Mouse (Mus musculus) MEL (cell line): Measurements from ENCODE around the gene Slc37a3. TPM values are rescaled to one million over a fixed set of nuclear protein-coding genes. Genes with fewer than 3 reads are reported as not detected.

ENCODE experiments used
- DNase-seq: peaks from one replicate; pipeline ENCODE4 v3.0.0; 2011; ENCODE audit warnings: low read depth, low spot score
- H3K27ac ChIP-seq: 2 replicates; pipeline ENCODE4 v1.5.1; 2012; ENCODE audit warnings: low read depth, mild to moderate bottlenecking, control low read depth, low read length, moderate library complexity; ENCODE audit not compliant: control insufficient read depth
- H3K27me3 ChIP-seq, 2 experiments: fragments of 150-350 bp in 1 of 2; sonication (generic) in 1 of 2; 2 replicates each; pipeline ENCODE4 v1.6.1; 2012; ENCODE audit warnings: low read length in 2 of 2, mild to moderate bottlenecking in 2 of 2, improper control_type of control experiment in 1 of 2, moderate library complexity in 1 of 2; ENCODE audit not compliant: insufficient read depth in 2 of 2, control insufficient read depth in 1 of 2
- H3K36me3 ChIP-seq, 2 experiments: 2 replicates each; pipeline ENCODE4 v1.6.1; 2012 to 2014; ENCODE audit warnings: low read length in 2 of 2, improper control_type of control experiment in 1 of 2, inconsistent platforms in 1 of 2, mild to moderate bottlenecking in 1 of 2; ENCODE audit not compliant: insufficient read depth in 2 of 2, control insufficient read depth in 1 of 2
- H3K4me1 ChIP-seq, 2 experiments: fragments of 150-350 bp in 1 of 2; sonication (generic) in 1 of 2; 2 replicates each; pipeline ENCODE4 v1.6.1; 2012; ENCODE audit warnings: low read length in 2 of 2, improper control_type of control experiment in 1 of 2, mild to moderate bottlenecking in 1 of 2; ENCODE audit not compliant: insufficient read depth in 2 of 2, control insufficient read depth in 1 of 2
- H3K4me3 ChIP-seq, 2 experiments: fragments of 150-350 bp in 1 of 2; sonication (generic) in 1 of 2; 2 replicates each; pipeline ENCODE4 v1.5.1; 2012; ENCODE audit warnings: low read depth in 2 of 2, low read length in 2 of 2, mild to moderate bottlenecking in 2 of 2, moderate library complexity in 2 of 2, control low read depth in 1 of 2, improper control_type of control experiment in 1 of 2; ENCODE audit not compliant: control insufficient read depth in 1 of 2, insufficient read depth in 1 of 2
- H3K79me2 ChIP-seq: 2 replicates; pipeline ENCODE4 v1.6.1; 2012; ENCODE audit warnings: mild to moderate bottlenecking, low read length, moderate library complexity; ENCODE audit not compliant: control insufficient read depth, poor library complexity, insufficient read depth
- H3K9ac ChIP-seq: 2 replicates; pipeline ENCODE4 v1.6.1; 2012; ENCODE audit warnings: low read depth, mild to moderate bottlenecking, control low read depth, low read length, moderate library complexity; ENCODE audit not compliant: control insufficient read depth, poor library complexity, severe bottlenecking
- H3K9me3 ChIP-seq: fragments of 150-350 bp; sonication (generic); replicated peaks from 2 replicates; pipeline ENCODE4 v1.6.1; 2012; ENCODE audit warnings: mild to moderate bottlenecking, low read length, improper control_type of control experiment, moderate library complexity; ENCODE audit not compliant: insufficient read depth
- BHLHE40 ChIP-seq: IDR thresholded peaks from 2 replicates; pipeline ENCODE4 v1.6.1; 2012; ENCODE audit warnings: low read depth, mild to moderate bottlenecking, inconsistent platforms, low read length, improper control_type of control experiment, borderline replicate concordance
- CHD1 ChIP-seq: IDR thresholded peaks from 2 replicates; pipeline ENCODE4 v1.6.1; 2012; ENCODE audit warnings: low read depth, mild to moderate bottlenecking, inconsistent platforms, low read length, improper control_type of control experiment
- CHD2 ChIP-seq: IDR thresholded peaks from 2 replicates; pipeline ENCODE4 v1.6.1; 2011; ENCODE audit warnings: low read length, improper control_type of control experiment
- CTCF ChIP-seq, 3 experiments: IDR thresholded peaks in 2 of 3; conservative IDR thresholded peaks in 1 of 3; 2 replicates each; pipeline ENCODE4 v1.5.1; 2011 to 2012; ENCODE audit warnings: low read length in 3 of 3, low read depth in 2 of 3, mild to moderate bottlenecking in 2 of 3, improper control_type of control experiment in 1 of 3, inconsistent platforms in 1 of 3, mixed read lengths in 1 of 3, moderate library complexity in 1 of 3; ENCODE audit not compliant: control insufficient read depth in 1 of 3, insufficient read depth in 1 of 3, poor library complexity in 1 of 3, severe bottlenecking in 1 of 3
- E2F4 ChIP-seq: IDR thresholded peaks from 2 replicates; pipeline ENCODE4 v1.6.1; 2011; ENCODE audit warnings: low read depth, low read length, improper control_type of control experiment, borderline replicate concordance
- ELF1 ChIP-seq: IDR thresholded peaks from 2 replicates; pipeline ENCODE4 v1.6.1; 2014; ENCODE audit warnings: low read depth, mild to moderate bottlenecking, inconsistent platforms, low read length, improper control_type of control experiment, moderate library complexity
- EP300 ChIP-seq, 2 experiments: IDR thresholded peaks; 2 replicates each; pipeline ENCODE4 v1.6.1; 2011; ENCODE audit warnings: improper control_type of control experiment in 2 of 2, low read length in 2 of 2, low read depth in 1 of 2, mild to moderate bottlenecking in 1 of 2
- ETS1 ChIP-seq: IDR thresholded peaks from 2 replicates; pipeline ENCODE4 v1.6.1; 2012; ENCODE audit warnings: low read depth, mild to moderate bottlenecking, inconsistent platforms, low read length, improper control_type of control experiment, moderate library complexity
- GABPA ChIP-seq: IDR thresholded peaks from 2 replicates; pipeline ENCODE4 v1.6.1; 2012; ENCODE audit warnings: low read depth, mild to moderate bottlenecking, inconsistent platforms, low read length, improper control_type of control experiment, moderate library complexity
- GATA1 ChIP-seq: IDR thresholded peaks from 2 replicates; pipeline ENCODE4 v1.6.1; 2011; ENCODE audit warnings: low read depth, low read length, improper control_type of control experiment
- HCFC1 ChIP-seq: IDR thresholded peaks from 2 replicates; pipeline ENCODE4 v1.6.1; 2012; ENCODE audit warnings: low read depth, mild to moderate bottlenecking, inconsistent platforms, low read length, improper control_type of control experiment, moderate library complexity
- JUND ChIP-seq: IDR thresholded peaks from 2 replicates; pipeline ENCODE4 v1.6.1; 2011; ENCODE audit warnings: low read depth, mild to moderate bottlenecking, improper control_type of control experiment, low read length
- KAT2A ChIP-seq: conservative IDR thresholded peaks from 2 replicates; pipeline ENCODE4 v1.6.1; 2012; ENCODE audit warnings: low read depth, low read length, improper control_type of control experiment, inconsistent platforms
- MAFK ChIP-seq: IDR thresholded peaks from 2 replicates; pipeline ENCODE4 v1.6.1; 2011; ENCODE audit warnings: low read depth, mild to moderate bottlenecking, low read length, improper control_type of control experiment, borderline replicate concordance
- MAX ChIP-seq: IDR thresholded peaks from 2 replicates; pipeline ENCODE4 v1.6.1; 2011; ENCODE audit warnings: low read length, improper control_type of control experiment
- MAZ ChIP-seq: IDR thresholded peaks from 2 replicates; pipeline ENCODE4 v1.6.1; 2012; ENCODE audit warnings: low read depth, mild to moderate bottlenecking, inconsistent platforms, low read length, improper control_type of control experiment
- MXI1 ChIP-seq: IDR thresholded peaks from 2 replicates; pipeline ENCODE4 v1.6.1; 2011; ENCODE audit warnings: mild to moderate bottlenecking, low read depth, low read length, improper control_type of control experiment
- MYB ChIP-seq: IDR thresholded peaks from 2 replicates; pipeline ENCODE4 v1.6.1; 2011; ENCODE audit warnings: mild to moderate bottlenecking, low read depth, low read length, improper control_type of control experiment
- MYC ChIP-seq: IDR thresholded peaks from 2 replicates; pipeline ENCODE4 v1.6.1; 2011; ENCODE audit warnings: low read depth, mild to moderate bottlenecking, low read length, improper control_type of control experiment, moderate library complexity
- NELFE ChIP-seq: IDR thresholded peaks from 2 replicates; pipeline ENCODE4 v1.6.1; 2011; ENCODE audit warnings: low read depth, low read length, improper control_type of control experiment
- POLR2A ChIP-seq, 2 experiments: IDR thresholded peaks; 2 replicates each; pipeline ENCODE4 v1.6.1; 2011 to 2012; ENCODE audit warnings: low read length in 2 of 2, mild to moderate bottlenecking in 2 of 2, control low read depth in 1 of 2, improper control_type of control experiment in 1 of 2, low read depth in 1 of 2, moderate library complexity in 1 of 2; ENCODE audit not compliant: control insufficient read depth in 1 of 2, insufficient read depth in 1 of 2, poor library complexity in 1 of 2
- POLR2AphosphoS2 ChIP-seq: IDR thresholded peaks from 2 replicates; pipeline ENCODE4 v1.6.1; 2011; ENCODE audit warnings: low read length, improper control_type of control experiment
- POLR2AphosphoS5 ChIP-seq: IDR thresholded peaks from 2 replicates; pipeline ENCODE4 v1.6.1; 2012; ENCODE audit warnings: low read depth, borderline replicate concordance, mild to moderate bottlenecking, inconsistent platforms, low read length, moderate library complexity, mixed read lengths
- RAD21 ChIP-seq: IDR thresholded peaks from 2 replicates; pipeline ENCODE4 v1.6.1; 2011; ENCODE audit warnings: mild to moderate bottlenecking, low read depth, low read length, improper control_type of control experiment
- RCOR1 ChIP-seq: IDR thresholded peaks from 2 replicates; pipeline ENCODE4 v1.6.1; 2012; ENCODE audit warnings: low read depth, mild to moderate bottlenecking, inconsistent platforms, low read length, improper control_type of control experiment
- SIN3A ChIP-seq: IDR thresholded peaks from 2 replicates; pipeline ENCODE4 v1.6.1; 2012; ENCODE audit warnings: low read length, improper control_type of control experiment, inconsistent platforms
- SMC3 ChIP-seq: IDR thresholded peaks from 2 replicates; pipeline ENCODE4 v1.6.1; 2011; ENCODE audit warnings: low read depth, low read length, improper control_type of control experiment
- TAL1 ChIP-seq: IDR thresholded peaks from 2 replicates; pipeline ENCODE4 v1.6.1; 2012; ENCODE audit warnings: mild to moderate bottlenecking, inconsistent platforms, low read length, moderate library complexity, mixed read lengths
- TBP ChIP-seq: IDR thresholded peaks from 2 replicates; pipeline ENCODE4 v1.8.0; 2011; ENCODE audit warnings: low read depth, low read length, improper control_type of control experiment
- TCF12 ChIP-seq: IDR thresholded peaks from 2 replicates; pipeline ENCODE4 v1.6.1; 2014; ENCODE audit warnings: low read depth, mild to moderate bottlenecking, inconsistent platforms, low read length, improper control_type of control experiment, moderate library complexity
- UBTF ChIP-seq: IDR thresholded peaks from 2 replicates; pipeline ENCODE4 v1.6.1; 2012; ENCODE audit warnings: low read depth, mild to moderate bottlenecking, inconsistent platforms, low read length, improper control_type of control experiment, moderate library complexity, borderline replicate concordance; ENCODE audit not compliant: insufficient read depth
- USF1 ChIP-seq: IDR thresholded peaks from 2 replicates; pipeline ENCODE4 v1.6.1; 2014; ENCODE audit warnings: low read depth, mild to moderate bottlenecking, inconsistent platforms, low read length, improper control_type of control experiment, moderate library complexity
- USF2 ChIP-seq, 2 experiments: IDR thresholded peaks; 2 replicates each; pipeline ENCODE4 v1.6.1; 2011 to 2012; ENCODE audit warnings: improper control_type of control experiment in 2 of 2, low read length in 2 of 2, borderline replicate concordance in 1 of 2, inconsistent platforms in 1 of 2, low read depth in 1 of 2, mild to moderate bottlenecking in 1 of 2; ENCODE audit not compliant: insufficient read depth in 1 of 2
- ZC3H11A ChIP-seq: IDR thresholded peaks from 2 replicates; pipeline ENCODE4 v1.6.1; 2012; ENCODE audit warnings: low read depth, mild to moderate bottlenecking, inconsistent platforms, low read length, improper control_type of control experiment
- ZKSCAN1 ChIP-seq: IDR thresholded peaks from 2 replicates; pipeline ENCODE4 v1.6.1; 2012; ENCODE audit warnings: low read depth, mild to moderate bottlenecking, inconsistent platforms, low read length, improper control_type of control experiment, moderate library complexity
- ZMIZ1 ChIP-seq: IDR thresholded peaks from 2 replicates; pipeline ENCODE4 v1.6.1; 2012; ENCODE audit warnings: low read depth, mild to moderate bottlenecking, inconsistent platforms, low read length, improper control_type of control experiment, moderate library complexity
- ZNF384 ChIP-seq: IDR thresholded peaks from 2 replicates; pipeline ENCODE4 v1.6.1; 2012; ENCODE audit warnings: low read depth, mild to moderate bottlenecking, inconsistent platforms, low read length, improper control_type of control experiment
- polyA plus RNA-seq, 2 experiments: library from polyadenylated mRNA; stranded (reverse) in 1 of 2; unstranded in 1 of 2; fragments of >175 nt in 1 of 2; fragments of >200 nt in 1 of 2; gene quantifications; 2 replicates each; pipeline versions ENCODE4 v1.2.1 to v1.2.4; 2012; ENCODE audit warnings: low replicate concordance in 2 of 2, low read depth in 1 of 2; ENCODE audit not compliant: insufficient read length in 2 of 2, insufficient read depth in 1 of 2, missing spikeins in 1 of 2
- total RNA-seq: library from RNA; depleted of rRNA; stranded (reverse); fragments of 300-350 nt; gene quantifications from 2 replicates; pipeline ENCODE4 v1.2.3, GENCODE M21; 2012; rRNA removed

Slc37a3 gene
- total RNA-seq, result 4.9 and 5.9 TPM in 2 replicates
- polyA plus RNA-seq, result 10 to 100 TPM in 1 of 2 experiments, not detected in 1; 12.0 TPM

DNA sequence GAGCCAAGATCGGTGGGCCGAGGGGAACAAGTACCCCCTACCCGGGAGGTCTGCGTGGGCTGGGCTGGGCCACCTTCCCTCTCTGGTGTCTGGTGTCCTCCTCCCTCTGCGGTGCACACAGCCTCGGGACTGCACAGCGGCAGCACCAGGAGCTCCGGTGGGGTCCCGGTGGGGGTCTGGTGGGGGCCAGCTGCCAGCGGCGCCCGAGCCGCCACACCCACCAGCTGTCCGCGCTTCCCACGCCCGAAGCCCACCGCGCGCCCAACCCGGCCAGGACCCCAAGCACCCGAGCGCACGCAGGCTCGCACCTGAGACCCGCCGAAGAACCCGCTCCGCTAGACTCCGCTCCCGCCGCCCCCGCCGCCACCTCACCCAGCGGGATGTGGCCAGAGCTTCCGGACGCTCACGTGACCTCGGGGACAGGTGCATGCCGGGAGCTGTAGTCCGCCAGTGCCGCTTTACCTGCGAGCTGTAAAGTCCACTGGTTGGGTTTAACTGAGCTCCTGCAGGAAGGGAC, at the start of gene Slc37a3:
TSS of gene Slc37a3 (minus strand) at position 365 of the 517 bp plus-strand sequence.
- H3K27me3 ChIP-seq, result no peaks in the 10 kb centered on the region
- peaks cover 5 to 20% of the 10 kb centered on the region in 2 experiments for H3K4me1 ChIP-seq
- H3K27ac ChIP-seq, result no peak within 1 kb of the TSS
- DNase-seq, result peak; percentile 90
- peak within 1 kb of the TSS; percentile 78 for H3K9ac ChIP-seq
- peaks cover 0 to 14% of the 10 kb centered on the region in 2 experiments; a peak in 2 of 4 replicates for H3K36me3 ChIP-seq
- H3K79me2 ChIP-seq, result no peaks in the 10 kb centered on the region; the same call in 1 of the 2 replicates
- H3K9me3 ChIP-seq, result no peaks in the 10 kb centered on the region
- peak within 1 kb of the TSS; percentile 72 to 87 for H3K4me3 ChIP-seq
- no peak for TF ChIP-seq ZC3H11A
- peak; percentile 71; the same call in 1 of the 2 replicates for TF ChIP-seq MAZ
- TF ChIP-seq POLR2A (IDR thresholded peaks at IDR 0.05; ENCODE audit: control insufficient read depth in 1 of 2, insufficient read depth in 1 of 2, low read depth in 1 of 2, low read length in 2 of 2, poor library complexity in 1 of 2), result peak; percentile 60 to 91; a peak in 3 of 4 replicates
- 0 out of 2 replicates have a peak, but pooled peaks have one; percentile 52 for TF ChIP-seq ZMIZ1
- peak; percentile 87 for TF ChIP-seq MAX
- peak; percentile 99 for TF ChIP-seq HCFC1
- TF ChIP-seq RCOR1, result no peak; the same call in 1 of the 2 replicates
- TF ChIP-seq GABPA, result no peak
- no peak for TF ChIP-seq ZNF384
- TF ChIP-seq ETS1, result no peak; the same call in 1 of the 2 replicates
- no peak for TF ChIP-seq E2F4
- TF ChIP-seq ELF1, result peak; percentile 85
- peak; percentile 74 for TF ChIP-seq KAT2A
- no peak for TF ChIP-seq SMC3
- TF ChIP-seq TCF12, result peak; percentile 27; the same call in 1 of the 2 replicates
- TF ChIP-seq NELFE, result peak; percentile 62
- no peak for TF ChIP-seq MYC
- TF ChIP-seq RAD21, result no peak
- no peak for TF ChIP-seq TAL1
- TF ChIP-seq CHD2, result no peak
- no peak for TF ChIP-seq UBTF
- TF ChIP-seq USF1, result peak; percentile 100
- no peak for TF ChIP-seq POLR2AphosphoS5
- TF ChIP-seq GATA1, result no peak
- TF ChIP-seq JUND, result no peak
- no peak for TF ChIP-seq MYB
- TF ChIP-seq CTCF (IDR thresholded peaks at IDR 0.05 in 2 of 3, conservative IDR thresholded peaks at IDR 0.05 in 1 of 3; ENCODE audit: control insufficient read depth in 1 of 3, insufficient read depth in 1 of 3, low read depth in 2 of 3, low read length in 3 of 3, poor library complexity in 1 of 3, severe bottlenecking in 1 of 3), result no peak
- TF ChIP-seq EP300 (IDR thresholded peaks at IDR 0.05; ENCODE audit: low read depth in 1 of 2, low read length in 2 of 2), result no peak
- TF ChIP-seq BHLHE40, result peak; percentile 92
- TF ChIP-seq CHD1, result no peak
- TF ChIP-seq TBP, result no peak
- TF ChIP-seq SIN3A, result peak; percentile 90
- no peak for TF ChIP-seq POLR2AphosphoS2
- peak; percentile 70; the same call in 1 of the 2 replicates for TF ChIP-seq MXI1
- TF ChIP-seq USF2 (IDR thresholded peaks at IDR 0.05; ENCODE audit: borderline replicate concordance in 1 of 2, insufficient read depth in 1 of 2, low read depth in 1 of 2, low read length in 2 of 2), result peak; percentile 79 to 93
- no peak for TF ChIP-seq ZKSCAN1
- TF ChIP-seq MAFK, result no peak
